Mouse (Mus musculus) ES-E14 (cell line): Measurements from ENCODE around the gene Galnt2.

ENCODE experiments used
- CHD2 ChIP-seq: IDR thresholded peaks from 2 replicates; pipeline ENCODE4 v1.6.1; 2014; ENCODE audit warnings: mild to moderate bottlenecking, low read depth, low read length, inconsistent platforms
- HCFC1 ChIP-seq: IDR thresholded peaks from 2 replicates; pipeline ENCODE4 v1.6.1; 2012; ENCODE audit warnings: low read length, inconsistent platforms, borderline replicate concordance; ENCODE audit not compliant: insufficient read depth
- MAFK ChIP-seq: IDR thresholded peaks from 2 replicates; pipeline ENCODE4 v1.6.1; 2014; ENCODE audit warnings: mild to moderate bottlenecking, low read depth, low read length, inconsistent platforms; ENCODE audit not compliant: insufficient read depth
- ZC3H11A ChIP-seq: IDR thresholded peaks from 2 replicates; pipeline ENCODE4 v1.6.1; 2012; ENCODE audit warnings: low read depth, mild to moderate bottlenecking, inconsistent platforms, low read length, borderline replicate concordance
- ZNF384 ChIP-seq: IDR thresholded peaks from 2 replicates; pipeline ENCODE4 v1.6.1; 2012; ENCODE audit warnings: low read depth, low read length, inconsistent platforms

GRCm38 (mm10) chr8:124288215-124288864 lies 57.1 kb downstream of the Galnt2 start:
- TF ChIP-seq HCFC1 (no peak), CHD2 (no peak), ZC3H11A (no peak), MAFK (no peak), ZNF384 (no peak)
